Mouse (Mus musculus): ENCODE results near the gene B4galt1. TPM values are rescaled to one million over a fixed set of nuclear protein-coding genes. Genes with fewer than 3 reads are reported as not detected.
A peak's percentile ranks its signal among the peaks of the same experiment; 100 is the strongest.

Gene B4galt1
- polyA plus RNA-seq, 1 experiment = 5.2 TPM

DNA sequence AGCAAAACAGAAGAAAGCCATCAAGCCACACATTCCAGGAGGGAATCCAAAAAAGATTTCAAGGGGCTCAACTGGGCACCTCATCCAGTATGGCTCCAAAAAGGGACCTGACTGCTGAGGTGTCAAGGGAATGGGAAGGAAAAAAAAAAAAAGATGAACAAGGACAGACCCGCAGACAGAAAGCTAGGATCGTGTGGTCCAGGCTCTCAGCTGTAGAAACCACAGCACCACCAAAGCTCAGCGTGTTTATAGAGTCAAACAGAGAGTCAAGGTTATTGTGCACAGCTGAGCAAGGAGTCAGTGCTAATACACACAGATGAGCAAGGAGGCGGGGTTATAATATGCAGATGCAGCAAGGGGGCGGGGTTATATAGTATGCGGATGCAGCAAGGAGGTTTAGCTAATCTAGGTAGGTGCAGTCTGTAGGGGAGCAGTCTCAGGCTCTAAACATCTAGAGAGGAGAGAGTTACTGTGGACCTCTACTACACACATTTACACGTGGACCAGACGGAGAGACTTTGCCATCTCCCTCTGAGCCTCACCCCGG lies 68.1 kb downstream of the B4galt1 start:
- no peak for DNase-seq (ENCODE audit: extremely low spot score in 1 of 2, low spot score in 1 of 2)

GRCm38 (mm10) chr4:40784556-40785169 lies 69.1 kb downstream of the B4galt1 start:
- no peak for DNase-seq (ENCODE audit: extremely low spot score in 1 of 2, low spot score in 1 of 2)

- DNase-seq (ENCODE audit: extremely low spot score in 1 of 2, low spot score in 1 of 2) = no peak
These were observed 70.8 kb downstream of the B4galt1 start for GRCm38 (mm10) chr4:40783049-40783448.

DNA sequence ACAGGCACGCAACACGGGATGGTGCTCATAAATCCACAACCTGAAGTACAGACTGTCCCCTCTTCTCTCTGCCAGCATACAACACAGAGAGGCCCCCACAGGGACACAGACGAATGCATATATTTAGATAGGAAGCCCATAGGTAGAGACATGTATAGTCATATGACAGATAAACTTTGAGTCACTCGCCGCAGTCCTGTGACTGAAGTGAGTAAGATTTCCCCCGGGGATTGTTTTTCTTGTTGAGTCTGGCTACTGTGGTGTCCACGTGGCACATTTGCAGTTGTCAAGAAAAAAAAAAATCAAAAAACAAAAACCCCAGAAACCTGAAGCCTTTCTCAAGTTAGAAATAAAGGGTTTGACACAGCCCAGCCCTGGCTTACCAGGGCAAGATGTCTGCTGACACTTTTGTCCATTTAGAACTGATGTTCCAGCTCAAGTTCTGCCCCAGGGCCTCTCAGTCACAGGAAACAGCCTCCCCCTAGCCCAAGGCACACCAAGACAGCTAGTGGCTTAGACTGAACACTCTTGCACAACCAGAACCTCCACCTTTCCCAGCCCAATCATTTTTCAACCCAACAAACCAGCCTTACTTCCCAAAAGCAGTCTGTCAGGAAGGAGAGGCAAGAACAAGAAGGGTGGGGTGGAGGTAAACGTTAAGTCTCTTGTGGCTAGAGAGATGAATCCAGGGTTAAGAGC lies 71.9 kb downstream of the B4galt1 start:
- DNase-seq (ENCODE audit: extremely low spot score in 1 of 2, low spot score in 1 of 2) = no peak

DNA sequence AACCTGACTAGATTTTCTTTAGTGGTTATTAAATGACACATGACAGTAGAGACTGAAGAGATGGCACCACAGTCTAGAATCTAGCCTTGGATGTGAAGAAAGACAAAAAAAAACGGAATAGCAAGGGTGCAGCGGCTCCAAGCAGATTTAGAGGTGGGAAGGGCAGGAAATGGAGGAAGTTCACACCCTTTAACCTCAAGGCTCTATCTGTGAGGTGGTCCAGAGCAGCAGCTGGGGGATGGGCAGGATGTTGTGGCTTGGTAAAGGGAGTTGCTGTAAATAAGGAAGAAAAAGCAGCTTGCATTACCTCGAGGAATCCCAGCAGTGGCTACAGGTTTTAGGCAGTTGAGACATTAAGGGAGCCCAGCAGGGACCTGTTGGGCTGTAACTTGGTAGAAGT lies 72.7 kb downstream of the B4galt1 start:
- no peak for DNase-seq (ENCODE audit: extremely low spot score in 1 of 2, low spot score in 1 of 2)

- peak in 1 of 2 experiments; percentile 42 for DNase-seq (ENCODE audit: extremely low spot score in 1 of 2, low spot score in 1 of 2)
These were observed 75.1 kb downstream of the B4galt1 start for GRCm38 (mm10) chr4:40778656-40779055.

- no peak for DNase-seq (ENCODE audit: extremely low spot score in 1 of 2, low spot score in 1 of 2)
These were observed 76.7 kb downstream of the B4galt1 start for GRCm38 (mm10) chr4:40777116-40777515.

DNA sequence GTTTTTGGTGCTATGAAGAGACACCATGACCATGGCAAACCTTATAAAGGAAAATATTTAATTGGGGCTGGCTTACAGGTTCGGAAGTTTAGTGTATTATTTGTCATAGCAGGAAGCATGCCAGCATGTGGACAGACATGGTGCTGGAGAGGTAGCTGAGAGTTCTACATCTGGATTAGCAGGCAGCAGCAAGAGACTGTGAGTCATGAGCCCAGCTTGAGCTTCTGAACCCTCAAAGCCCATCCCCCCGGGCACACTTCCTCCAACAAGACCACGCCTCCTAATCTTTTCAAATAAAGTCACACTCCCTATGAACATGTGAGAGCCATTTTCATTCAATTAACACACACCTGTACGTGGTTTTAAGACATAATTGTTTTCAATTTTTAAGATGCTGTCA lies 77.4 kb downstream of the B4galt1 start:
- DNase-seq (ENCODE audit: extremely low spot score in 1 of 2, low spot score in 1 of 2) = no peak

DNA sequence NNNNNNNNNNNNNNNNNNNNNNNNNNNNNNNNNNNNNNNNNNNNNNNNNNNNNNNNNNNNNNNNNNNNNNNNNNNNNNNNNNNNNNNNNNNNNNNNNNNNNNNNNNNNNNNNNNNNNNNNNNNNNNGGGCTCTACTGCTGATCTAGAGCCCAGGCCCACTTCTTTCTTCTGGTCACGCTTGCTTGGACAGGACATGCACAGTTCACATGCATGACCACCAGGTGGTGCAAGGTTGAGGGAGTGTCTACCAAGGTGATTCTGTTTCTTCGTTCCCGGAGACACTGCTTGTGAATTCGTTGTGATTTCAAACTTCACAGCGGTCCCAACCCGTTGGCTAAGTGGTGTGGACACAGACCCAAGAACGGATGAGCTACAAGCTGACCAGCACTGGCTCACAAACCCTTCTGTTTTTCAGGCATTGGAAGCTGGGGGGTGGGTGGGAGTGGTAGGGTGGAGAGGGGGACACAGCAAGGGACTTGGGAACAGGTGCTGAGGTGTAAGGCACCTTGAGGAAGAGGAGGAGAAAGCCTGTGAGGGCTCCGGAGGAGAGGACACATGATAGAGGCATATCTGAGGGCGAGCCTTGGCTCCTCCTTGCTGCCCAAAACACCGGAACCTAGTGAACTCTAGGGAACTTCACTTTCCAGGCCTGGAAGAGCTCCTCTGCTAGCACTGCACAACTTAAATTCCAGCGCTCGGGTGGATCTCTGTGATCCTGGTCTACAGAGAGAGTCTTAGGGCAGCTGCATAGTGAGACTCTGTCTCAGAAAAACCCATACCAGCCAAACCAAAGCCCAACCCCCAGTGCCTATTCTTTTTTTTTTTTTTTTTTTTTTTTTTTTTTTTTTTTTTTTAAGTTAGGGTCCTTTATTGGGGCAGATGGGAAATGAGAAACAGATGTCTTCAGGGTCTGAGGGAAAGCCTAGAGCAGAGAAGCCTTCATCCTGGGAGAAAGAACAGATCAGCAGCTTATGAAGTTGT lies 79.2 kb downstream of the B4galt1 start:
- peak in 1 of 2 experiments; percentile 73 for DNase-seq (ENCODE audit: extremely low spot score in 1 of 2, low spot score in 1 of 2)

- DNase-seq (ENCODE audit: extremely low spot score in 1 of 2, low spot score in 1 of 2) = no peak
These were observed 93.9 kb downstream of the B4galt1 start for GRCm38 (mm10) chr4:40759876-40760275.

DNA sequence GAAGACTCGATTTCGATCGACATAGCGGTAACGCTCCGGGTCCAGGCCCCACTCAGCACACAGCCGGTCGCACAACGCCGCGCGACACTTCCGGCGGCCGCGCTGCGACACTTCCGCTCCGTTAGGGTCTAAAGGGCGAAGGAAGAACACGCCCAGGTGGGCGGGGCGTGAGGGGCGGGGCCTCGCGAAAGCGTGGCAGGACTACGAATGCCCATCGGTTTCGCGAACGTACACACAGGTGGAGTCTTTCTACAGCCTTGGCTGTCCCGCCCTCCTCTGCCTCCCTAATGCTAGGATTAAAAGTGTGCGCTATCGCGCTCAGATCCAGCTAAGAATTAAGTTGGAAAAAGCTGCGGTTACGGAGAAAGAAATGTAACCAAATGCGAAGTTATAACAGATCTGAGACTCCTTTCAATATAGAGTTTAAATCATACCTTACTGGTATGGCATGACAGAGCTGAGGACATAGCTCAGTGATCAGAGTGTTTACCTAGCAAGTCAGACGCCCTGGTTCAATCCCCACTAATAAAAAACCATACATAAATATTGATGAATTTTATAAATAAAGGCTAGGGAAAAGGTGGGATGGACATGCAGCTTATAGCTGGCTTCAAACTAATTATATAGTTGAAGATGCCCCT lies 95.9 kb downstream of the B4galt1 start, which contains the start of gene Smu1:
TSS of gene Smu1 (minus strand) at position 144 of the 641 bp plus-strand sequence.
- DNase-seq (ENCODE audit: extremely low spot score in 1 of 2, low spot score in 1 of 2) = peak; percentile 92 to 97

DNA sequence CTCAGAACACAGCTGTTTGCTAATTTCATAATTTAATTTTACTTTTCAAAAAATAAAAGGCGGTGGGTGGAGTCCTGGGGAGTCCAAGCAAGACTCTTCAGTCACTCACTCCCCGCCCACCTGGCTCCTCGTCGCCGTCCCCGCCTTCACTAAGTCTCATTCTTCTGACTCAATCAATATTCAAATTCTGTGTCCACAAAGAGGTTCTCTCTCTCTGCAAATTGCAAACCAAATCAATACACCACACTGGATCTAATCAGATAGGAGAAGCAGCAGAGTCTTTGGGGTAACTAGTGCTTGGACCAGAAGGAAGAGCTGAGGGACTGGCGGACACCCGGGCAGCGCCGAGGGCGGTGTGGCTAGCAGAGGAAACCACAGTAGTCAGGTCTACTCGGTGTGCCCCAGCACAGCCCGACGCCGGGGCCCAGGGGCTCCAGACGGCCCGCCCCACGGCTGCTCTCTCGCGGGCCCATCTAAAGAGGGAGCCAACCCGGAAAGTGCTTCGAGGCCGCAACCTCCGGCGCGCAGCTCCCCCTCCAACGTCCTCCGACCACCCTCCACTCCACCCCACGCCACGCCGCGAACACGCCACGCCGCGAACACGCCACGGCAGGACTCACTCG lies 96.5 kb downstream of the B4galt1 start:
- no peak for DNase-seq (ENCODE audit: extremely low spot score in 1 of 2, low spot score in 1 of 2)

Other genes starting within 250 kb of the B4galt1 start
- gene Aptx, start 150.8 kb downstream of the B4galt1 start, polyA plus RNA-seq (2012; rRNA removed) = 26.8 and 27.1 TPM in 2 replicates
- 116 and 127 TPM in 2 replicates for gene Dnaja1, start 131.9 kb downstream of the B4galt1 start, polyA plus RNA-seq (2012; rRNA removed)
- gene Smu1, start 96.1 kb downstream of the B4galt1 start, polyA plus RNA-seq (2012; rRNA removed) = 49.0 and 54.8 TPM in 2 replicates
- not detected in 2 replicates for gene Spink4, start 66.0 kb upstream of the B4galt1 start, polyA plus RNA-seq (2012; rRNA removed)
- gene Bag1, start 94.3 kb upstream of the B4galt1 start, polyA plus RNA-seq (2012; rRNA removed) = 165 and 177 TPM in 2 replicates
- gene Chmp5, start 94.4 kb upstream of the B4galt1 start, polyA plus RNA-seq (2012; rRNA removed) = 110 and 116 TPM in 2 replicates
- 89.1 and 103 TPM in 2 replicates for gene Nfx1, start 116.9 kb upstream of the B4galt1 start, polyA plus RNA-seq (2012; rRNA removed)
- 0.04 TPM in 1 of 2 replicates, not detected in the other for gene Aqp7, start 194.1 kb upstream of the B4galt1 start, polyA plus RNA-seq (2012; rRNA removed)
- 0.26 and 1.1 TPM in 2 replicates for gene Aqp3, start 244.2 kb upstream of the B4galt1 start, polyA plus RNA-seq (2012; rRNA removed)

Measured in frontal cortex, adult 2 months (tissue).